Mouse (Mus musculus) embryo, embryonic 11 days (tissue): ENCODE measurements around the gene Nanp.

ENCODE experiments used
- DNase-seq: peaks from one replicate; pipeline ENCODE4 v3.0.0-alpha.2; 2015

The Nanp gene

DNA sequence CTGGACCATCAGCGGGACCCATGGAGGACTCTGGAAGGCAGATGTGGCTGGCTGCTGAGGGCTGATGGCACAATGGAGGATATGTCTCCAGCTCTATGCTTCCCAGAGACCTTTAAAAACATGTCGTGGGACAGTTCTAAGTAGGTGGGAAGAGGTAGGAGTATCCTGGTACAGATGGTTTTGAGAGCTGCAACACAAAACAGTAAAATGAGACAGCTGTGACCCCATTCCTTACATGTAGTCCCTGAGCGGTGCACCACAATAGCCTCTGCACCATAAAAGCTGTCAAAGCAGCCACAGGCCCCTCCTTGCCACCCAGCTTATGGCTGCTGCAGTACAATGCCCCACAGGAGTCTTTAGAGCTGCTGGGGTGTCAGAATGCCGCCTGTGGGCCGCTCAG, 41.6 kb downstream of the Nanp start:
- no peak for DNase-seq

- no peak for DNase-seq
Observed at GRCm38 (mm10) chr2:150995324-150995723, 43.9 kb downstream of the Nanp start.

GRCm38 (mm10) chr2:150991050-150991449, 48.1 kb downstream of the Nanp start:
- no peak for DNase-seq

DNA sequence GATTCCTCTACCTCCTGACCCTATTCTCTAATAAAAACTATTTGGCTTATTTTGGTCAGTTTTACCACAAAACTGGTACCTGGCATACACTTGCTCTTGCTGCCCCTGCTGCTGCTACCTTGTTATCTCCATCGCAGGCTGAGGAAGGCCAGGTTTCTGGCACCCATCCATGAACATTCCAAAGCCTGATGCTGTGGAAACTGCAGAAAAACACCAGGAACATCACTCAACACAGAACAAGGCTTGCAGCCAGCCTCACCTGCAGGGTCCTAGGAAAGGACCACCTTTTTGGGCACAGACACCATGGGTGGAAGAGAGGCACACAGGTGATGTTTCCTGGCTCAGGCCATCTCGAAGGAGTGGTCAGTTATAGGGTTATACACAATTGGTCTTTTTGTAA, 48.7 kb downstream of the Nanp start:
- no peak for DNase-seq

DNA sequence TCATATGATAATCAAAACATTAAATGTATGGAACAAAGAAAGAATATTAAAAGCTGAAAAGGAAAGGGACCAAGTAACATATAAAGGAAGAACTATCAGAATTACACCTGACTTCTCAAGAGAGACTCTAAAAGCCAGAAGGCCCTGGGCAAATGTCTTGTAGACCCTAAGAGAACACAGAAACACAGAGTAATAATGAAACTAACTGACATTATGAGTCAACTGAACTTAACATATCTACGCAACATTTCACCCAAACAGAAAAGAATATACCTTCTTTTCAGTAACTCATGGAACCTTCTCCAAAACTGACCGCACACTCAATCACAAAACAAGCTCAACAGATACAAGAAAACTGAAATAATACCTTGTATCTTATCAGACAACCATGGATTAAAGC, 53.8 kb downstream of the Nanp start:
- DNase-seq = no peak

DNA sequence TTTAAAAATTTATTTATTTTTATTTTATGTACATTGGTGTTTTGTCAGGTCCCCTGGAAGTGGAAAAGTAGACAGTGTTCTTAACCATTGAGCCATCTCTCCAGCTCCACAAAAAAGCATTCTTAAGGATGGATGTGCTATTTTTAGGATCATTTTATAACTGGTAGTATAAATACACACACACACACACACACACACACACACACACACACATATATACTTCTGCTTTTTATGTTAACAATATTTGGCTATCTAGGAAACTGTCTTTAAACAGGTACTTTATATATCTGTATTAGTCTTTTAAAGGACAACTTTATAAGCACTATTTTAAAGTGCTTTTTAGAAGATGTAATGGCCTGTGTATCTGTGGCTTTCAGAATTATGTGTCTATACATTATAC, 57.1 kb downstream of the Nanp start:
- DNase-seq = no peak

- DNase-seq = no peak
Observed at GRCm38 (mm10) chr2:150981524-150981923, 57.7 kb downstream of the Nanp start.

DNA sequence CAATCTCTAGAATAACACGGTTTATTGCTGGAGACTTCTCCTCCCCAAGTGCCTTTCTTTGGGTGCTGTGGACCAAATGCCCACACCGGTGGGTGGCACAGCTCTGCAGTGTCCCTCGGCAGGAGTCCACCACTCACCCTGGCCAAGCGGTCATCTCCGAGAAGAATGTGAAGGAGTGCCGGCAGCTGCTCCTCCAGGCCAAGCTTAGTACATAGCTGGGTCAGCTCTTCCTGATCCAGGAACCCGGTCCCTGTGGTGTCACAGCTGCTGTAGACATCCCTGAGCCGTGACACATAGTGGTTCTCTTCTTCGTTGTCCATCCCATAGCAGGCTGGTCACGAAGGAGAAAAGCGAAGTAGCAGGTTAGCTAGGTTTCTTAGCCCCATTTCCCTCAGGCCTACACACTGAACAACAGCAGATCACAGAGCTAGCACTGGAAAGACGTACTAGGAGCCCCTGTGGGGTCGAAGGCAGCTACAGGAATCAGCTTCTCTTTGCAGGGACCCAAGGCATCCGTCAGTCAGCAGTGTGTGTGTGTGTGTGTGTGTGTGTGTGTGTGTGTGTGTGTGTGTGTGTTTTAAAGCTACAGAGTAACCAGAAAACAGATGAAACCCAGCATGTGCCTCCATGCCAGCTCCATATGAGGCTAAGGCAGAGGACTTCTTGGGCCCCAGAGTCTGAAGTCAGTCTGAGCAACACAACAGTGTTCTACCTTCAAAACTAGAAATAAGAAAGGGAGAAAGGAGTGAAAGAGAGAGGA, 59.2 kb downstream of the Nanp start:
- no peak for DNase-seq
